Comparison of ENCODE assay signal across 8 mouse cellular contexts in the genomic region with DNA sequence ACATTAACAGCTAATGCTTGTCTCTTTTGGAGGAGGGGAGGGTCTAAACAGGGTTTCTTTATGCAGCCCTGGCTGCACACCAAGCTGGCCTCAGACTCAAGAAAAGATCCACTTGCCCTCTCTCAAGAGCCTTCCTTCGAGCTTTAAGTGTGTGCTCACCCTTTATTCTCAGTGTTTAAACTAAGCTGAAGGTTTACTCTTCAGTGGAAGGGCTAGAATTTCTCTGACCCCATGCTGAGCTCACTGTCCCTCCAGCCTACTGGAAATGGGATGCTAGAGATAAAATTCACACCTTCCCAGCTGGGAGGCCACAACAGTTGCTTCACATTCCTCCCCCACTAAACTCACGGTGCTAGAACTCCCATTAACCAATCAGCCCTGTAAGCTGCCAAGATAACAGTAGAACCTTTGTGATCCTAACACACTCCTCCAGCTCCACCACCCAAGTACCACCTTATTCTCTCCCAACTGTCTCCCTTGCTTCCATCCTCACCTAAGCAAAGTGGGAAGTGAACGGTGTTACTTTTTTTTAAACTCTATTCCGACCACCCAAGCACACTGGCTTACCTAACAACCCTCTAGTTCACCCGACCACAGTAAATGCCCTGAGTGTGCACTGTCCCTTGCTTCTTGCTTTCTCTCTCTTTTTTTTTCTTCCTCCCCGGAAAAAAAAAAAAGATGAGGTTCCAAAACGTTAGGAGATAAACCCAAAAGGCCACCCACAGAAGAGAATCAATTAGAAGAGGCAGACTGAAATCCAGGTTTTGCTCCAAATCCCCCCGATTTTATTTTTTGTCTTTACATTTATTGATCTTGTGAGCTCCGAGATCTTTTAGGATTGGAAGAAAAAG. TPM values are rescaled to one million over a fixed set of nuclear protein-coding genes. Genes with fewer than 3 reads are reported as not detected.
A peak's percentile ranks its signal among the peaks of the same experiment; 100 is the strongest.
DNase-seq lines count a peak whose midpoint lies in the region; ATAC-seq and TF ChIP-seq lines count a peak whose summit lies in the region.

No protein-coding gene starts in this region.

- H3K4me2 ChIP-seq in heart, postnatal 0 days (ENCODE audit: low read depth, low read length), result peak overlapping the region; percentile 74
- peak overlapping the region; percentile 48 for H3K4me2 ChIP-seq in intestine, embryonic 14.5 days (ENCODE audit: low read length)
- H3K4me2 ChIP-seq in midbrain, embryonic 15.5 days, result peak overlapping the region; percentile 50

- no peak overlapping the region for H3K9ac ChIP-seq in heart, postnatal 0 days (replicated peaks; ENCODE audit: low read depth, low read length)
- H3K9ac ChIP-seq in intestine, embryonic 14.5 days (ENCODE audit: low read length), result no peak overlapping the region; the same call in 1 of the 2 replicates
- H3K9ac ChIP-seq in midbrain, embryonic 15.5 days, result peak overlapping the region; percentile 73; the same call in 1 of the 2 replicates

- TF ChIP-seq CTCF in heart, postnatal 0 days (IDR thresholded peaks at IDR 0.05; ENCODE audit: low read depth), result no peak

- TF ChIP-seq EP300 in heart, postnatal 0 days (IDR thresholded peaks at IDR 0.05; ENCODE audit: low read depth), result no peak

- no peak overlapping the region for H3K27ac ChIP-seq in heart, postnatal 0 days (ENCODE audit: low read depth)
- no peak overlapping the region for H3K27ac ChIP-seq in brown adipose tissue, adult 24 weeks (replicated peaks; ENCODE audit: low read depth, low read length)
- no peak overlapping the region for H3K27ac ChIP-seq in intestine, embryonic 14.5 days (ENCODE audit: low read depth)
- H3K27ac ChIP-seq in midbrain, embryonic 15.5 days, result no peak overlapping the region; the same call in 1 of the 2 replicates

- ATAC-seq in heart, postnatal 0 days (ENCODE audit: insufficient read depth, low read depth), result no peak
- no peak for ATAC-seq in intestine, embryonic 14.5 days (replicated peaks; ENCODE audit: low FRiP score, low TSS enrichment, low read depth)
- no peak for ATAC-seq in midbrain, embryonic 15.5 days (replicated peaks)

- no peaks in the 10 kb centered on the region for H3K4me1 ChIP-seq in heart, postnatal 0 days (ENCODE audit: control insufficient read depth, insufficient read depth)
- no peaks in the 10 kb centered on the region for H3K4me1 ChIP-seq in brown adipose tissue, adult 24 weeks (ENCODE audit: control insufficient read depth, insufficient read depth, insufficient read length, low read length)
- H3K4me1 ChIP-seq in intestine, embryonic 14.5 days (replicated peaks; ENCODE audit: control insufficient read depth, insufficient read depth, low read length), result 0 out of 2 replicates have a peak, but pooled peaks cover 3% of the 10 kb centered on the region
- H3K4me1 ChIP-seq in midbrain, embryonic 15.5 days, result peaks cover 8% of the 10 kb centered on the region; the same call in 1 of the 2 replicates

- H3K4me3 ChIP-seq in heart, postnatal 0 days (ENCODE audit: low read depth, low read length), result peak overlapping the region; percentile 68
- H3K4me3 ChIP-seq in brown adipose tissue, adult 24 weeks (ENCODE audit: insufficient read depth, low read depth, low read length), result 0 out of 2 replicates have a peak overlapping the region, but pooled peaks have one; percentile 76
- peak overlapping the region; percentile 51 for H3K4me3 ChIP-seq in intestine, embryonic 14.5 days (ENCODE audit: low read depth, low read length)
- peak overlapping the region; percentile 65 for H3K4me3 ChIP-seq in midbrain, embryonic 15.5 days

- 24% methylated on average over 9 of the region's 9 CpGs for WGBS in heart, postnatal 0 days
- WGBS in intestine, embryonic 14.5 days, result 14% methylated on average over 9 of the region's 9 CpGs
- 26% methylated on average over 9 of the region's 9 CpGs for WGBS in midbrain, embryonic 15.5 days

- intact Hi-C loops in left cerebral cortex, postnatal 4 days (cut with DNase I), result loop anchor here (5.0 kb wide), 1 partner anchor 107 kb away; the partner anchor contains the start of gene Mbtps2

- H3K36me3 ChIP-seq in heart, postnatal 0 days (replicated peaks; ENCODE audit: control insufficient read depth, insufficient read depth, low read length), result no peaks in the 10 kb centered on the region
- H3K36me3 ChIP-seq in intestine, embryonic 14.5 days (ENCODE audit: control insufficient read depth, insufficient read depth, low read length), result no peaks in the 10 kb centered on the region
- no peaks in the 10 kb centered on the region for H3K36me3 ChIP-seq in midbrain, embryonic 15.5 days (replicated peaks)

- DNase-seq in heart, postnatal 0 days (ENCODE audit: low spot score), result no peak
- DNase-seq in heart, adult 8-10 months (ENCODE audit: low spot score), result no peak
- no peak for DNase-seq in intestine, embryonic 14.5 days (ENCODE audit: low spot score)
- DNase-seq in left cerebral cortex, postnatal 4 days, result no peak
- no peak for DNase-seq in urinary bladder, postnatal 10 days (ENCODE audit: low spot score)
- no peak for DNase-seq in gastrocnemius, postnatal 10 days

- H3K27me3 ChIP-seq in heart, postnatal 0 days (ENCODE audit: control insufficient read depth, insufficient read depth, low read length), result no peaks in the 10 kb centered on the region
- H3K27me3 ChIP-seq in intestine, embryonic 14.5 days (replicated peaks; ENCODE audit: control insufficient read depth, insufficient read depth, low read length), result no peaks in the 10 kb centered on the region
- H3K27me3 ChIP-seq in midbrain, embryonic 15.5 days (replicated peaks), result no peaks in the 10 kb centered on the region

- H3K9me3 ChIP-seq in heart, postnatal 0 days (replicated peaks; ENCODE audit: control insufficient read depth, low read length), result no peaks in the 10 kb centered on the region
- no peaks in the 10 kb centered on the region for H3K9me3 ChIP-seq in intestine, embryonic 14.5 days (ENCODE audit: control insufficient read depth, low read length)
- H3K9me3 ChIP-seq in midbrain, embryonic 15.5 days, result no peaks in the 10 kb centered on the region

RNA-seq across cellular contexts. Expression of gene Sms, which starts 2.0 kb away (rescaled TPM):
- total RNA-seq in heart, postnatal 0 days (2014; rRNA removed; ENCODE audit: low replicate concordance), result 43.4 and 55.3 TPM in 2 replicates
- polyA plus RNA-seq in heart, postnatal 0 days (2015; fragmentation: Nextera tagmentation; extraction: Ambion mirVana), result 49.2 and 49.3 TPM in 2 replicates
- 10 to 100 TPM; 37.0 to 81.6 (median 52.2) TPM for total RNA-seq in heart, adult 8-10 months (2022)
- polyA plus RNA-seq in brown adipose tissue, adult 24 weeks (2012; ENCODE audit: insufficient read depth, insufficient read length, missing spikeins), result 6.7 and 10.8 TPM in 2 replicates
- polyA plus RNA-seq in intestine, embryonic 14.5 days (2014; fragmentation: Nextera tagmentation; extraction: Ambion mirVana), result 56.6 and 59.7 TPM in 2 replicates
- polyA plus RNA-seq in midbrain, embryonic 15.5 days (2015; fragmentation: Nextera tagmentation; extraction: Ambion mirVana), result 126 and 133 TPM in 2 replicates
- total RNA-seq in left cerebral cortex, postnatal 4 days (2021), result 100 to 1,000 TPM; 119 to 129 TPM
- total RNA-seq in gastrocnemius, postnatal 10 days (2021), result 10 to 100 TPM; 44.4 to 49.1 TPM
